Mouse (Mus musculus) MEL (cell line): ENCODE results near the gene Tmeff2. TPM values are rescaled to one million over a fixed set of nuclear protein-coding genes. Genes with fewer than 3 reads are reported as not detected.

ENCODE experiments used
- DNase-seq: peaks from one replicate; pipeline ENCODE4 v3.0.0; 2011; ENCODE audit warnings: low read depth, low spot score
- H3K27ac ChIP-seq: 2 replicates; pipeline ENCODE4 v1.5.1; 2012; ENCODE audit warnings: low read depth, mild to moderate bottlenecking, control low read depth, low read length, moderate library complexity; ENCODE audit not compliant: control insufficient read depth
- H3K27me3 ChIP-seq, 2 experiments: fragments of 150-350 bp in 1 of 2; sonication (generic) in 1 of 2; 2 replicates each; pipeline ENCODE4 v1.6.1; 2012; ENCODE audit warnings: low read length in 2 of 2, mild to moderate bottlenecking in 2 of 2, improper control_type of control experiment in 1 of 2, moderate library complexity in 1 of 2; ENCODE audit not compliant: insufficient read depth in 2 of 2, control insufficient read depth in 1 of 2
- H3K36me3 ChIP-seq, 2 experiments: 2 replicates each; pipeline ENCODE4 v1.6.1; 2012 to 2014; ENCODE audit warnings: low read length in 2 of 2, improper control_type of control experiment in 1 of 2, inconsistent platforms in 1 of 2, mild to moderate bottlenecking in 1 of 2; ENCODE audit not compliant: insufficient read depth in 2 of 2, control insufficient read depth in 1 of 2
- H3K4me1 ChIP-seq, 2 experiments: fragments of 150-350 bp in 1 of 2; sonication (generic) in 1 of 2; 2 replicates each; pipeline ENCODE4 v1.6.1; 2012; ENCODE audit warnings: low read length in 2 of 2, improper control_type of control experiment in 1 of 2, mild to moderate bottlenecking in 1 of 2; ENCODE audit not compliant: insufficient read depth in 2 of 2, control insufficient read depth in 1 of 2
- H3K4me3 ChIP-seq, 2 experiments: fragments of 150-350 bp in 1 of 2; sonication (generic) in 1 of 2; 2 replicates each; pipeline ENCODE4 v1.5.1; 2012; ENCODE audit warnings: low read depth in 2 of 2, low read length in 2 of 2, mild to moderate bottlenecking in 2 of 2, moderate library complexity in 2 of 2, control low read depth in 1 of 2, improper control_type of control experiment in 1 of 2; ENCODE audit not compliant: control insufficient read depth in 1 of 2, insufficient read depth in 1 of 2
- H3K79me2 ChIP-seq: 2 replicates; pipeline ENCODE4 v1.6.1; 2012; ENCODE audit warnings: mild to moderate bottlenecking, low read length, moderate library complexity; ENCODE audit not compliant: control insufficient read depth, poor library complexity, insufficient read depth
- H3K9ac ChIP-seq: 2 replicates; pipeline ENCODE4 v1.6.1; 2012; ENCODE audit warnings: low read depth, mild to moderate bottlenecking, control low read depth, low read length, moderate library complexity; ENCODE audit not compliant: control insufficient read depth, poor library complexity, severe bottlenecking
- H3K9me3 ChIP-seq: fragments of 150-350 bp; sonication (generic); replicated peaks from 2 replicates; pipeline ENCODE4 v1.6.1; 2012; ENCODE audit warnings: mild to moderate bottlenecking, low read length, improper control_type of control experiment, moderate library complexity; ENCODE audit not compliant: insufficient read depth
- BHLHE40 ChIP-seq: IDR thresholded peaks from 2 replicates; pipeline ENCODE4 v1.6.1; 2012; ENCODE audit warnings: low read depth, mild to moderate bottlenecking, inconsistent platforms, low read length, improper control_type of control experiment, borderline replicate concordance
- CHD2 ChIP-seq: IDR thresholded peaks from 2 replicates; pipeline ENCODE4 v1.6.1; 2011; ENCODE audit warnings: low read length, improper control_type of control experiment
- CTCF ChIP-seq, 3 experiments: IDR thresholded peaks in 2 of 3; conservative IDR thresholded peaks in 1 of 3; 2 replicates each; pipeline ENCODE4 v1.5.1; 2011 to 2012; ENCODE audit warnings: low read length in 3 of 3, low read depth in 2 of 3, mild to moderate bottlenecking in 2 of 3, improper control_type of control experiment in 1 of 3, inconsistent platforms in 1 of 3, mixed read lengths in 1 of 3, moderate library complexity in 1 of 3; ENCODE audit not compliant: control insufficient read depth in 1 of 3, insufficient read depth in 1 of 3, poor library complexity in 1 of 3, severe bottlenecking in 1 of 3
- E2F4 ChIP-seq: IDR thresholded peaks from 2 replicates; pipeline ENCODE4 v1.6.1; 2011; ENCODE audit warnings: low read depth, low read length, improper control_type of control experiment, borderline replicate concordance
- ELF1 ChIP-seq: IDR thresholded peaks from 2 replicates; pipeline ENCODE4 v1.6.1; 2014; ENCODE audit warnings: low read depth, mild to moderate bottlenecking, inconsistent platforms, low read length, improper control_type of control experiment, moderate library complexity
- EP300 ChIP-seq, 2 experiments: IDR thresholded peaks; 2 replicates each; pipeline ENCODE4 v1.6.1; 2011; ENCODE audit warnings: improper control_type of control experiment in 2 of 2, low read length in 2 of 2, low read depth in 1 of 2, mild to moderate bottlenecking in 1 of 2
- ETS1 ChIP-seq: IDR thresholded peaks from 2 replicates; pipeline ENCODE4 v1.6.1; 2012; ENCODE audit warnings: low read depth, mild to moderate bottlenecking, inconsistent platforms, low read length, improper control_type of control experiment, moderate library complexity
- GABPA ChIP-seq: IDR thresholded peaks from 2 replicates; pipeline ENCODE4 v1.6.1; 2012; ENCODE audit warnings: low read depth, mild to moderate bottlenecking, inconsistent platforms, low read length, improper control_type of control experiment, moderate library complexity
- GATA1 ChIP-seq: IDR thresholded peaks from 2 replicates; pipeline ENCODE4 v1.6.1; 2011; ENCODE audit warnings: low read depth, low read length, improper control_type of control experiment
- JUND ChIP-seq: IDR thresholded peaks from 2 replicates; pipeline ENCODE4 v1.6.1; 2011; ENCODE audit warnings: low read depth, mild to moderate bottlenecking, improper control_type of control experiment, low read length
- KAT2A ChIP-seq: conservative IDR thresholded peaks from 2 replicates; pipeline ENCODE4 v1.6.1; 2012; ENCODE audit warnings: low read depth, low read length, improper control_type of control experiment, inconsistent platforms
- MAX ChIP-seq: IDR thresholded peaks from 2 replicates; pipeline ENCODE4 v1.6.1; 2011; ENCODE audit warnings: low read length, improper control_type of control experiment
- MEF2A ChIP-seq: IDR thresholded peaks from 2 replicates; pipeline ENCODE4 v1.6.1; 2014; ENCODE audit warnings: low read depth, mild to moderate bottlenecking, inconsistent platforms, low read length, improper control_type of control experiment; ENCODE audit not compliant: poor library complexity, insufficient replicate concordance, severe bottlenecking; ENCODE audit errors: extremely low read depth
- MXI1 ChIP-seq: IDR thresholded peaks from 2 replicates; pipeline ENCODE4 v1.6.1; 2011; ENCODE audit warnings: mild to moderate bottlenecking, low read depth, low read length, improper control_type of control experiment
- MYB ChIP-seq: IDR thresholded peaks from 2 replicates; pipeline ENCODE4 v1.6.1; 2011; ENCODE audit warnings: mild to moderate bottlenecking, low read depth, low read length, improper control_type of control experiment
- MYC ChIP-seq: IDR thresholded peaks from 2 replicates; pipeline ENCODE4 v1.6.1; 2011; ENCODE audit warnings: low read depth, mild to moderate bottlenecking, low read length, improper control_type of control experiment, moderate library complexity
- NELFE ChIP-seq: IDR thresholded peaks from 2 replicates; pipeline ENCODE4 v1.6.1; 2011; ENCODE audit warnings: low read depth, low read length, improper control_type of control experiment
- POLR2AphosphoS5 ChIP-seq: IDR thresholded peaks from 2 replicates; pipeline ENCODE4 v1.6.1; 2012; ENCODE audit warnings: low read depth, borderline replicate concordance, mild to moderate bottlenecking, inconsistent platforms, low read length, moderate library complexity, mixed read lengths
- RAD21 ChIP-seq: IDR thresholded peaks from 2 replicates; pipeline ENCODE4 v1.6.1; 2011; ENCODE audit warnings: mild to moderate bottlenecking, low read depth, low read length, improper control_type of control experiment
- SIN3A ChIP-seq: IDR thresholded peaks from 2 replicates; pipeline ENCODE4 v1.6.1; 2012; ENCODE audit warnings: low read length, improper control_type of control experiment, inconsistent platforms
- TBP ChIP-seq: IDR thresholded peaks from 2 replicates; pipeline ENCODE4 v1.8.0; 2011; ENCODE audit warnings: low read depth, low read length, improper control_type of control experiment
- USF1 ChIP-seq: IDR thresholded peaks from 2 replicates; pipeline ENCODE4 v1.6.1; 2014; ENCODE audit warnings: low read depth, mild to moderate bottlenecking, inconsistent platforms, low read length, improper control_type of control experiment, moderate library complexity
- USF2 ChIP-seq, 2 experiments: IDR thresholded peaks; 2 replicates each; pipeline ENCODE4 v1.6.1; 2011 to 2012; ENCODE audit warnings: improper control_type of control experiment in 2 of 2, low read length in 2 of 2, borderline replicate concordance in 1 of 2, inconsistent platforms in 1 of 2, low read depth in 1 of 2, mild to moderate bottlenecking in 1 of 2; ENCODE audit not compliant: insufficient read depth in 1 of 2
- ZC3H11A ChIP-seq: IDR thresholded peaks from 2 replicates; pipeline ENCODE4 v1.6.1; 2012; ENCODE audit warnings: low read depth, mild to moderate bottlenecking, inconsistent platforms, low read length, improper control_type of control experiment
- ZKSCAN1 ChIP-seq: IDR thresholded peaks from 2 replicates; pipeline ENCODE4 v1.6.1; 2012; ENCODE audit warnings: low read depth, mild to moderate bottlenecking, inconsistent platforms, low read length, improper control_type of control experiment, moderate library complexity
- ZNF384 ChIP-seq: IDR thresholded peaks from 2 replicates; pipeline ENCODE4 v1.6.1; 2012; ENCODE audit warnings: low read depth, mild to moderate bottlenecking, inconsistent platforms, low read length, improper control_type of control experiment
- polyA plus RNA-seq, 2 experiments: library from polyadenylated mRNA; stranded (reverse) in 1 of 2; unstranded in 1 of 2; fragments of >175 nt in 1 of 2; fragments of >200 nt in 1 of 2; gene quantifications; 2 replicates each; pipeline versions ENCODE4 v1.2.1 to v1.2.4; 2012; ENCODE audit warnings: low replicate concordance in 2 of 2, low read depth in 1 of 2; ENCODE audit not compliant: insufficient read length in 2 of 2, insufficient read depth in 1 of 2, missing spikeins in 1 of 2
- total RNA-seq: library from RNA; depleted of rRNA; stranded (reverse); fragments of 300-350 nt; gene quantifications from 2 replicates; pipeline ENCODE4 v1.2.3, GENCODE M21; 2012

Tmeff2 gene
- total and polyA plus RNA-seq, 3 experiments = not detected

DNA sequence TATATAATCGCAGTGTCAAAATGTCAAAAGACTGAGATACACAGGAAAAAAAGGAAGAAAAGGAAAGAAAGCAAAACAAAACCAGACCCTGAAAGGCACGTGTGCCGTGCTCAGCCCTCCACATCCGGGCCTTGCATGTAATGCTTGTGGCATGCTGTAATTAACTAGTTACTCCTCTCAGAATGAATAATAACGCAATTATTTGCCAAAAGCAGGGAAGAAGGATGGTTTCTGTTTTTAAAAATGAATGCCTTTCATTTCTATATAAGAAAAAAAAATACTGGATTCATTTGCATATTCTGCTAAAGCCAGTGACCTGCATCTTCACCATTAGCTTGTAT, 225.9 kb downstream of the Tmeff2 start:
- H3K27me3 ChIP-seq = no peaks in the 10 kb centered on the region
- no peak for TF ChIP-seq RAD21
- no peak for TF ChIP-seq MEF2A
- TF ChIP-seq NELFE = no peak
- TF ChIP-seq SIN3A = no peak
- TF ChIP-seq EP300 (IDR thresholded peaks at IDR 0.05; ENCODE audit: low read depth in 1 of 2, low read length in 2 of 2) = no peak
- TF ChIP-seq CHD2 = no peak
- no peak for TF ChIP-seq ETS1
- TF ChIP-seq CTCF (IDR thresholded peaks at IDR 0.05 in 2 of 3, conservative IDR thresholded peaks at IDR 0.05 in 1 of 3; ENCODE audit: control insufficient read depth in 1 of 3, insufficient read depth in 1 of 3, low read depth in 2 of 3, low read length in 3 of 3, poor library complexity in 1 of 3, severe bottlenecking in 1 of 3) = no peak
- no peak for TF ChIP-seq MYC
- no peak for TF ChIP-seq ZKSCAN1
- TF ChIP-seq TBP = no peak
- TF ChIP-seq USF2 (IDR thresholded peaks at IDR 0.05; ENCODE audit: borderline replicate concordance in 1 of 2, insufficient read depth in 1 of 2, low read depth in 1 of 2, low read length in 2 of 2) = no peak
- TF ChIP-seq JUND = no peak
- no peak for TF ChIP-seq GABPA
- no peak for TF ChIP-seq GATA1
- TF ChIP-seq MYB = no peak
- TF ChIP-seq USF1 = no peak
- TF ChIP-seq BHLHE40 = no peak
- no peak for TF ChIP-seq MXI1
- no peak for TF ChIP-seq ELF1
- H3K4me3 ChIP-seq = no peak overlapping the region
- DNase-seq = no peak
- no peaks in the 10 kb centered on the region for H3K4me1 ChIP-seq
- no peak overlapping the region for H3K27ac ChIP-seq
- no peaks in the 10 kb centered on the region for H3K9me3 ChIP-seq
- H3K36me3 ChIP-seq = no peaks in the 10 kb centered on the region
- H3K9ac ChIP-seq = no peak overlapping the region
- H3K79me2 ChIP-seq = no peaks in the 10 kb centered on the region

DNA sequence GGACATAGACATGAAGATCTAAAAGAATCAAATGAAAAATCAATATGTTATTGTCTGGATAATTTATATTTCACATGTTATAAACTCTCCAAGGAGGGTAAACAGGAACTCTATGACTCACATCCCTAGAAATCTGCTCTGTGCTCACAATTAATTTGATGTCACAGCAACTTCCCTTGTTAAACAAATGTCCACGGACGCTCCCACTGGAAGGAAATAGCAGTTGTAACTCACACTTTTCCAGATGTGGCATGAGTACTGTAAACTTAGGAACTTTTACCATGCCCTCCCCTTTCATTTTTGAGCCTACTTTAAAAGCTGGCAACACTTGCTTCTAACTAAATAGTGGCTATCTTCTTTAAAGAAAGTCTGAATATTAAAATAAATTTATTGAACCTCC, 236.3 kb downstream of the Tmeff2 start:
- Histone ChIP-seq H3K27me3 (no peaks in the 10 kb centered on the region), H3K9ac (no peak overlapping the region), H3K36me3 (no peaks in the 10 kb centered on the region), H3K9me3 (no peaks in the 10 kb centered on the region), H3K4me3 (no peak overlapping the region), H3K27ac (no peak overlapping the region), H3K4me1 (no peaks in the 10 kb centered on the region), H3K79me2 (no peaks in the 10 kb centered on the region)
- TF ChIP-seq POLR2AphosphoS5 (no peak), ETS1 (no peak), GATA1 (no peak), MAX (no peak), USF1 (no peak), ZNF384 (no peak), CTCF (IDR thresholded peaks at IDR 0.05 in 2 of 3, conservative IDR thresholded peaks at IDR 0.05 in 1 of 3; ENCODE audit: control insufficient read depth in 1 of 3, insufficient read depth in 1 of 3, low read depth in 2 of 3, low read length in 3 of 3, poor library complexity in 1 of 3, severe bottlenecking in 1 of 3) (no peak), ZC3H11A (no peak), MEF2A (no peak), SIN3A (no peak), ZKSCAN1 (no peak), EP300 (IDR thresholded peaks at IDR 0.05; ENCODE audit: low read depth in 1 of 2, low read length in 2 of 2) (no peak), KAT2A (no peak), E2F4 (no peak)
- no peak for DNase-seq
